Mouse (Mus musculus) 416B (cell line): ENCODE measurements around the gene Sphk2.
"Not testable (repeated sequence)": the region's sequence is repeated elsewhere in the genome, so short reads cannot be mapped to it uniquely, and the experiment has no call there.

Experiments used
- DNase-seq: peaks from one replicate; pipeline ENCODE4 v3.0.0; 2011; ENCODE audit warnings: low read depth

Sphk2 gene

DNA sequence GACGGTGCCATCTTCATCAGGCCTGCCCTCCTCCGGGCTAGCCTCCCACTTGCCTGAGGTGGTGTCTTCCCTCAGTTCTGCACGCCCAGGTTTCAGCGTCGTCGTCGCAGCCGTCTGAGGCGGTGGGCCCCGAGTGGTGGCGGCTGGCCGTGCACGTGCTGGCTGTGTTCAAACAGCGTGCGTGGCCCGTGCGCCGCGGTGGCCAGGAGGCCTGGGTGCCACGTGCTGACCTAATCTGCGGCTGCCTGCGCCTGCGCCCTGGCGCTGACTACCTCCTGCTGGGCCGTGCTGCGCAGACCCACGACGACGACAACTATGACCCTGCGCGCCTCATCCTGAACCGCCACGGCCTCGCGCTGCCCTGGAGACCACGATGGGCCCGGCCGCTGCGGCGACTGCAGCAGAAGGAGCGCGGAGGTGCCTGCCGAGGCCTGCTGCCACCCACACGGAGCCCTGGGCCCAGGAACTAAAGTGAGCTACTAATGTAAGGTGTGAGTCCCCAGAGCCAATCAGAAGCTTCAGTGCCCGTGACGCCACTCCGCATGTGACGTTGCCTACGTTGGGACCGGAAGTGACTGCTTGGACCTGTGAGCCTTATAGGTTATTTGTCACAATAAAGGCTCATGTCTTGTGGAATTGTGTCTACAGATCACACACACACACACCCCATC lies 23.7 kb downstream of the Sphk2 start, which contains the start of gene Sec1:
Gene Sec1, minus strand, starts transcription at position 482 of the 671 bp plus-strand sequence.
- no peak for DNase-seq

- no peak for DNase-seq
Observed at GRCm38 (mm10) chr7:45692364-45692763, 25.4 kb downstream of the Sphk2 start.

GRCm38 (mm10) chr7:45689800-45690199 lies 28.0 kb downstream of the Sphk2 start:
- DNase-seq = no peak

DNA sequence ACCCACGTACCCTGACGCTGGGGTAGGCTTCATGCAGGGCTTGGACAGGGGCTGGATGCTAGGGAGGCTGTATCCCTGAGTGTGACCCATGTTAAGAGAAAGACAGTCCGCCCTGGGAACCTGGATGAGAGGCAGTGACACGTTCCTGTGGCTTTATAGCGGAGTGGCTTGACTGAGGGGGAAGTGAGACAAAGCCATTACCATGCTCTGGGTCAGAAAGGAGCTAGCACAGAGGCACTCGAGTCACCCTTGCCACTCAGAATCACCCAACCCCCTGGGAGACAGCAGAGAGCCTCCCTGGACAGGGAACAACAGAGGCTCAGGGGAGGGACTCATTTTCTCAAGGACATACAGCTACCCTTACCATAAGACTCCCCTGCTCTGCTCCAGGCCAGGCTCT lies 28.7 kb downstream of the Sphk2 start:
- no peak for DNase-seq

DNA sequence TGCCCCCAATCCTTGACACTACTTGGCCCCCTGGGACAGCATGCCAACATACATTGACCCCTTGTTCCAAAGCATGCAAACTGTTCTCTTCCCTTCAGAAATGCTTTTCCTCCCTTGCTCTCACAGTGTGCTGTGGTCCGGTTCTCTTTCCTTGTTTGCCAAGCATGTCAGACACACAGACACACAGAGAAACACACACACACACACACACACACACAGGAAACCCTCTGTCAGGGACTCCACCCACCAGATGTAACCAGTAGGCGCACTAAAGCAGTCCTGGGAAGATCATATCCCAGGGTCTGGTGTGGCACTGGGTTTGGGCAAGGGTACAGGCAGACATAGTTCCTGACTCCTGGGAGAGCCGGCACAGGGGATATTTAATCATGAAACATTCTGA lies 31.0 kb downstream of the Sphk2 start:
- no peak for DNase-seq

GRCm38 (mm10) chr7:45685811-45686210 lies 32.0 kb downstream of the Sphk2 start:
- no peak for DNase-seq

- no peak for DNase-seq
Observed at GRCm38 (mm10) chr7:45683396-45684050, 34.3 kb downstream of the Sphk2 start, which contains the start of gene Ntn5. Gene Ntn5, plus strand, starts transcription at chr7:45684022.

DNA sequence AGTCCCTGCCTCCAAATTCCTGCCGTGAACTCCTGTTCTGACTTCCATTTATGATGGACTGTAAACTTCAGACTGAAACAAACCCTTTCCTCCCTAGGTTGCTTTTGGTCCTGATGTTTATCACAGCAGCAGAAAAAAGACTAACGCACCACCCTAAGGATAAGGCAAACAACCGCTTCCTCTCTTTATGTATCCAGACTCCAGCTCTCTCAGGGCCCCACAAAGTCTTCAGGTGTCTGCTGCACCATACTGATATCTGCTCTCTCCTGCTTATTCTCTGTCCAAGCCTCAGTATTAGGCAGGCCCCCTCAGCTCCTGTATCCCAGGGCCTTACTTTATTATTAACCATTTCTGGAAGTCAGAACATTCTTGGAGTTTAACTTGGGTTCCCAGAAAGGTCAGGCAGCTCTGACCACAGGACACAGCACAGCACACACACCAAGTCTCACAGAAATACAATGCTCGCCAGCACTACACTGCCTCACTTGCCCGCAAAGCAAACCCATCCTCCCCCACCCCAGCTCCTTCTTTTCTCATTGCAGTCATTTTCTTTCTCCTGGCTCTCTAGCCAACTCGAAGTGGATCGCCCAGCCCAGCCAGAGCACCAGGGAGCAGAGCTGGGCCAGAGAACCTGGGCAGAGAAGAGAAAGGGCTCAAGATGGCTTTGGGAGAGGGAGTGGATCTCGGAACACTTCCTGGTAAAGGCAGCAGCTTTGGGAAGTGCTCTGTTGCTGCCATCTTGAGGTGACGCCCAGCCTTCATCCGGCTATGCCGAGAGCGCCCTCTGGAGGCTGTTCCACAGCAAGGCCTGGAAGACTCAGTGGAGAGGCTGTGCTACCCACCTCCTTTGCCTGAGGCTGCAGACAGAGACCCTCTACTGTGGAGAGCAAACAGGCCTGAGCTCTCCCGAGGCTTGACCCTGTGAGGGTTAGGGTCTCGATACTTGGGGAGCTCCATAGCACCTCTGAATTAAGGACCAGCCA lies 35.4 kb downstream of the Sphk2 start:
- DNase-seq = peak; percentile 92

GRCm38 (mm10) chr7:45681046-45681736 lies 36.6 kb downstream of the Sphk2 start:
- peak; percentile 60 for DNase-seq

- peak; percentile 95 for DNase-seq
Observed at GRCm38 (mm10) chr7:45679966-45680621, 37.7 kb downstream of the Sphk2 start.

- DNase-seq = no peak
Observed at GRCm38 (mm10) chr7:45678513-45678912, 39.3 kb downstream of the Sphk2 start.

DNA sequence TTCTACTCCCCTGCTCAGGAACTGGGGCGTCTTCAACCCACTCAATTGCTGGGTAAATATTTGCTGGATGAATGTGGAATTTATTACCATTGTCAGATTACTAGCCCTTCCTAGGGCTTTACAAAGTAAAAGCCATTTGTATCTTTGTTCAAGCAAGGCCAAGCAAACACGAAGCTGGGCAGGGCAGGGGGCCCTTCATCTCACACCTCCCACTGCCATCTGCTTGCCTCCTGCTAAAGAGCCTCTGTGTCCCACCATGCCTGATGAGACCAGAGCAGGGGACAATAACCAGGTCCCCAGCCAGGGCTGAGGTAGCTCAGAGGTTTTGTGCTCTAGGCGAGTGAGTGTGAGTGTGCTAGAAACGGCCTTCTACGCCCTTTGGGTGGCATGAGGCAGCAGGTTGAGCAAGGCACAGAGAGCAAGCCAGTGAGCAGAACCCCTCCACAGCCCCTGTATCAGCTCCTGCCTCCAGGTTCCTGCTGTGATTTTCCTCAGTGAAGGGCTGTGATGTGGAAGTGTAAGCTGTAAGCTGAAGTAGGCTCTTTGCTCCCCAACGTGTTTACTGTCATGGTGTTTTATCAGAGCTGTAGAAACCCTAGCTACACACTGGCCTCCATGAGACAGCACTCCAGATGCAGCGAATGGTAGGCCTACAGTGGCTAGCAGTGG lies 40.0 kb downstream of the Sphk2 start:
- no peak for DNase-seq

DNA sequence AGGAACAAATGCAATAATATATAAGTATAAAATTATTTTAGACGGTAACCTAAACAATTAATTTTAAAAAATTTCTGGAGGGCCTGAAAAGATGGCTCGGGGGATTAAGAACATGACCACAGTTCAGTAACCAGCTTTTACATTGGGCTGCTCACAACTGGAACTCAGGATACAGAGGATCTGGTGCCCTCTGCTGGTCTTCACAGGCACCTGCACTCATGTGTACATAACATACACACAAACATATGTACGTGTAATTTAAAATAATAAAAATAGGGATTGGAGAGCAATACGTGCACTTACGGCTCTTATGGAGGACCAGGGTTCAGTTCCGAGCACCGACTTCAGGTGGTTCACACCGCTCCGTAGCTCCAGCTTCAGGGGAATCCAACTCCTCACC lies 48.9 kb downstream of the Sphk2 start:
- peak; percentile 67 for DNase-seq

DNA sequence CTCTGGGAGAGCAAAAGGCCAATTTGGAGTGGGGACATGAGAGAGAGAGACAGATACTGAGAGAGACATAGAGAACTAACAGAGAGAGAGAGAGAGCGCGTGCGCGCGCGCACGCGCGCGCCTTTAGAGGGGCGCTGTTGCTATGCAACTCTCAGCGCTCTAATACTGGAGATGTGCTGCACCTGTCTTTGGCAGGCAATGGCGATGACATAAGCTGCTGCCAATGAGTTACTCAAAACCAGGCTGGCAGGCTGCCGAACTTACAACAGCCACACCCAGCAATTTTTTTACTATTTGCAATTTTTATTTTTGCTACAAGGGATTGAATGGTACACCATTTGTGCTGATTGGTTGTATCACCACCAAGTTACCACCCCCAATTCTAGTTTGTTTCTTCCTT lies 50.0 kb downstream of the Sphk2 start:
- DNase-seq = no peak

GRCm38 (mm10) chr7:45666161-45666560 lies 51.6 kb downstream of the Sphk2 start, which contains the start of gene Fut2:
Gene Fut2, minus strand, starts transcription at chr7:45666394.
- no peak for DNase-seq

DNA sequence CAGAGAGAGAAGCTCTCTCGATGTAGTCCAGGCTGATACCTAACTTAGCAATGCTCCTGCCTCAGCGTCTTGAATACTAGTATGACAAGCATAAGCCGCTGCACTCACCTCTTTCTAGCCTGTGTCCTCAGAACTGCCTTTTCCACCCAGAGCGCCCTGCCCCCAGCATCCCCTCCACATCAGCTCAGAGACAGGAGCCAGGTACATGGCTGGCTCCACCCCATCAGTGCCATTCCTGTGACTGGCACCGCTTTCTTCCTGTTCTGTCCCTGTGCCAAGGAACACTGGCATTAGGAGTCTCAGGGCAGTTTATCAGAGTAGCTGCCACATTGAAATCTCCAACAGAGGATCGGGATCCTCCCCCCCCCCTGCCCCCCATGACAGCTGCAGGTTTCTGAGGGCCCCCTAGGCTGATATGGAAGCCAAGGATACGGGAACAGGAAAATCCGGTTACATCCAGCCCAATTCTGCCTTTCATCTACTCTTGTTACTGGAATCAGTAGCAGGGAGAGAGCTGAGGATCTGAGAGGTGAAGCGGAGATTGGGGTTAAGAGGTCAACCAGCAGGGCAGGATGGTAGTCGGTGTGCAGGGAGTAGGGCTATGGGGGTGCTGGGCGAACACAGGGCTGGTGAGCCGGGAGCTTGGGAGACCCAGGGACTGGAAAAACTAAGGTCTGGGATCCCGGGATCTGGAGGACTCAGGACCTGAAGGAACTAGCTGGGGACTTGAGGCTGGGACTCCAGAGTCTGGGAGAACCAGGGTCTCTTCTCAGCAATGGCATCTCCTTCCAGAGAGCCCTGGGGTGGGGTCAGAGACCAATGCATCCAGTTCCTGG lies 52.3 kb downstream of the Sphk2 start:
- no peak for DNase-seq

DNA sequence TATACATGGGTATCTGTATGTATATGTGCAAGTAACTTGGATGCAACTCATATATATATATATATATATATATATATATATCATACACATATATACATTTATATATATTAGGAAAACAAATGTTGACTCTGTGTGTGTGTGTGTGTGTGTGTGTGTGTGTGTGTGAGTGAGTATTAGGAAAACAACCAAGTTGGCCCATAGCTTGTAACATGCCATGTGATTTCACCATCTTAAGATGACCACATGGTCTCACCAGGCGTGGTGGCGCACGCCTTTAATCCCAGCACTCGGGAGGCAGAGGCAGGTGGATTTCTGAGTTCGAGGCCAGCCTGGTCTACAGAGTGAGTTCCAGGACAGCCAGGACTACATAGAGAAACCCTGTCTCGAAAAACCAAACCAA lies 56.1 kb downstream of the Sphk2 start:
- DNase-seq = not testable (repeated sequence)

DNA sequence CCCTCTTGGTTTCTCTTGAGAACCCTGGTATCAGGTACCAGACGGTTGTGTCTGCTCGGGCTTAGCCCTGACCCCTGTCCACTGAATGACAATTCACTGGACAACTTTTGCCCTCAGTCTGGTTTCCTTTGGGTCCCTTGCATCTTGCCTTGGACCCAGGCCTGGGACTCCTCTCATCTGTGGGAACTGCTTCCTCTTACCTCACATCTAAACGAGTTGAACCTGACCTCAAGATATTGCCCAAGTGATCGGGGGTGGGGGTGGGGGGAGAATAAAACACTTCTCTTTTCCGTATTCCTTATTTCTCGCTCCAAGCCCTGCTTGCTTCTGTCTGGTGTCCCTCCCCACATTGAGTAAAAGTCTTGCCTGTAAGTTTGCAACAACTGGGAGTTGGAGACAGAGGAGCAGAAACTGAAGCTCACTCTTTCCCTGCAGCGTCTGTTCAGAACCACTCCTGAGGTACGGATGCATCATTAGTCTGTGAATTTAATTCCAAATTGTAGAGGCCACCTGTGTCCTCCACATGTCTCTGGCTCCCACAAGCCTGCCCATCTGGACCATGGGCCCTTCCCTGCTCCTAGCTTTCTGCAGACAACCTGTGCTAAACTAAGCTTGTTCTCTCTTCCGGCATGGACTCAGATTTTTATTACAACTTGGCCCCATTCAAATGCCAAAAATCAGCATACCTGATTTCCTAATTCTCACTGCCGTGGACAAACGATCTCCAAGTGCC lies 56.9 kb downstream of the Sphk2 start:
- DNase-seq = peak; percentile 72
